Mouse (Mus musculus) forebrain, embryonic 12.5 days (tissue): ENCODE results near the gene Cyb561. TPM values are rescaled to one million over a fixed set of nuclear protein-coding genes. Genes with fewer than 3 reads are reported as not detected.
A peak's percentile ranks its signal among the peaks of the same experiment; 100 is the strongest.

ENCODE experiments used
- ATAC-seq: fragments of 200-750 bp; cut with Nextera tagmentation; 2 replicates; pipeline ENCODE4 v1.8.0; 2017; ENCODE audit warnings: moderate TSS enrichment; ENCODE audit not compliant: low FRiP score
- H3K27ac ChIP-seq: fragments of 300-500 bp; sonication (generic); 2 replicates; pipeline ENCODE4 v1.5.1; 2016; ENCODE audit warnings: mild to moderate bottlenecking
- H3K27me3 ChIP-seq: fragments of 300-500 bp; sonication (generic); 2 replicates; pipeline ENCODE4 v1.6.1; 2016; ENCODE audit warnings: mild to moderate bottlenecking
- H3K36me3 ChIP-seq: fragments of 300-500 bp; sonication (generic); replicated peaks from 2 replicates; pipeline ENCODE4 v1.6.1; 2016; ENCODE audit warnings: mild to moderate bottlenecking
- H3K4me1 ChIP-seq: fragments of 300-500 bp; sonication (generic); 2 replicates; pipeline ENCODE4 v1.6.1; 2016
- H3K4me2 ChIP-seq: fragments of 300-500 bp; sonication (generic); 2 replicates; pipeline ENCODE4 v1.6.1; 2016; ENCODE audit warnings: mild to moderate bottlenecking, moderate library complexity
- H3K4me3 ChIP-seq: fragments of 300-500 bp; sonication (generic); replicated peaks from 2 replicates; pipeline ENCODE4 v1.5.1; 2016; ENCODE audit warnings: mild to moderate bottlenecking
- H3K9ac ChIP-seq: fragments of 300-500 bp; sonication (generic); 2 replicates; pipeline ENCODE4 v1.6.1; 2016; ENCODE audit warnings: mild to moderate bottlenecking
- H3K9me3 ChIP-seq: fragments of 300-500 bp; sonication (generic); 2 replicates; pipeline ENCODE4 v1.6.1; 2016
- WGBS: fragments of 180-500 bp; shearing (Covaris S2); methylation state at CpG from one replicate; pipeline ENCODE4 v1.1.7; 2016; 5-methylcytosine and 5-hydroxymethylcytosine counted together
- polyA plus RNA-seq: library from polyadenylated mRNA; unstranded; fragments of >200 nt; fragmentation: Nextera tagmentation; extraction: Ambion mirVana; gene quantifications from 2 replicates; pipeline ENCODE4 v1.2.1, GENCODE M21; 2016

Cyb561 gene
- polyA plus RNA-seq, 1 experiment from 2014 or later = 13.2 TPM

DNA sequence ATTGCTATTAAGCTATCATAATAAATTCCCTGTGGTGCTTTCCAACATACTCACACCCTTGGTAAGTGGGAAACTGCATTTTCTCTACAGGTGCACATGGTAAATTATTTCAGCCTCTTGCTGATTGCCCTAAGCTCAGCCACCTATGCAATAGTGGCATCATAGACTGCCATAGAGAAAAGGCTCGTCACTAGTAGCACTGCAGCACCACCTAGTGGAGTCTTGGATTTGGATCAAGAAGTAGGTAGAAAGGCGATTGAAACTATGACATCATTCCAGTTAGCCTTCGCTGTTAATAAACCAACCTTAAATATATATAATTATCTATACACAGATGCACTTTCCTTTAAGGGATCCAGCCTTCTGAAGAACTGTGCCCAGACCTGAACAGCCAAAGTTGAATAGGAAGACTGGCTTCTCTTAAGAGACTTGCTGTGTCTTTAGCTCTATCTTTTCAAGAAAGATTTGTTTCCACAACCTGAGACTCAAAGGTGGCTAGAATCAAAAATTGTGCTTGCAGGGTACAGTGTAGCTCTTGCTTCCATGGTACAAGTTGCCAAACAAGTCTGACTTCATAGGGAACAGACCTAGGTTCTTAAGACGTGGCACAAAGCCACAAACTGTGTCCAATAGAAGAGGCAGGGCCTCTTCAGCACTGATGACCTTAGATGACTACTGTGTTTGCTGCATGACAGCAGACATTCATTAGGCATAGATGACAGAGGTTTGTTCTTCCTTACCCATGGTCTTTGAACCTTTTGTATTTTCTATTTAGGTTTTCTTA, 41.4 kb downstream of the Cyb561 start:
- H3K27me3 ChIP-seq = no peaks in the 10 kb centered on the region
- 0 out of 2 replicates have a peak, but pooled peaks have one; percentile 57 for ATAC-seq
- H3K4me3 ChIP-seq = no peak overlapping the region
- no peaks in the 10 kb centered on the region for H3K9me3 ChIP-seq
- no peak overlapping the region for H3K4me2 ChIP-seq
- H3K27ac ChIP-seq = no peak overlapping the region
- H3K36me3 ChIP-seq = no peaks in the 10 kb centered on the region
- 0 out of 2 replicates have a peak overlapping the region, but pooled peaks have one; percentile 12 for H3K9ac ChIP-seq
- WGBS = 38% methylated on average over 4 of the region's 4 CpGs
- no peaks in the 10 kb centered on the region for H3K4me1 ChIP-seq

GRCm38 (mm10) chr11:105911149-105911548, 42.0 kb downstream of the Cyb561 start:
- Histone ChIP-seq H3K27ac (no peak overlapping the region), H3K9me3 (no peaks in the 10 kb centered on the region), H3K4me1 (no peaks in the 10 kb centered on the region), H3K4me2 (no peak overlapping the region), H3K36me3 (no peaks in the 10 kb centered on the region), H3K27me3 (no peaks in the 10 kb centered on the region), H3K4me3 (no peak overlapping the region), H3K9ac (no peak overlapping the region)
- 0 out of 2 replicates have a peak, but pooled peaks have one; percentile 9 for ATAC-seq

DNA sequence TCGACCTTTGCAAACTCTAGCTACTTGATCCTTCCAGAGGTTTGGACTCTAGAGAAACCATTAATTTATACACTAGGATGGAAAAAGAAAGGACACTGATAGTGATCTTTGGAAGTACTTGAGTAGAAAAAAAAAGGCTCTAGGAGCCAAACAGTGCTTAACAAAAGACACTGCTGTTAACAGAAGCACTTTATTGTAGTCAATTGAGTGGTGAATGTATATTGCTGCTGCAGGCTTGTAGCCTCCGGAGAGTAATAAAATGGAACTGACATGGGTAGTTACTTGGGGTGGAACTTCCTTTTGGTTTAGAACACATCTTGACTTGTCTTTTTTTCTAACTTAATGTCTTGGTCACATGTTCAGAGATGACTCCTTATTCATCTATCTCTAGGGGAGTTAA, 43.5 kb downstream of the Cyb561 start:
- no peak for ATAC-seq
- H3K27ac ChIP-seq = no peak overlapping the region
- no peaks in the 10 kb centered on the region for H3K27me3 ChIP-seq
- H3K9ac ChIP-seq = no peak overlapping the region
- no peaks in the 10 kb centered on the region for H3K4me1 ChIP-seq
- H3K4me2 ChIP-seq = no peak overlapping the region
- no peaks in the 10 kb centered on the region for H3K9me3 ChIP-seq
- no peaks in the 10 kb centered on the region for H3K36me3 ChIP-seq
- H3K4me3 ChIP-seq = no peak overlapping the region
- 76% methylated on average over 2 of the region's 2 CpGs for WGBS

- Histone ChIP-seq H3K9ac (no peak overlapping the region), H3K4me3 (no peak overlapping the region), H3K4me1 (no peaks in the 10 kb centered on the region), H3K27me3 (no peaks in the 10 kb centered on the region), H3K4me2 (no peak overlapping the region), H3K36me3 (no peaks in the 10 kb centered on the region), H3K9me3 (no peaks in the 10 kb centered on the region), H3K27ac (no peak overlapping the region)
- ATAC-seq = no peak
- 93% methylated on average over 8 of the region's 8 CpGs for WGBS
Measured at GRCm38 (mm10) chr11:105908926-105909325, 44.2 kb downstream of the Cyb561 start.

- H3K9me3 ChIP-seq = no peaks in the 10 kb centered on the region
- 0 out of 2 replicates have a peak, but pooled peaks cover 2% of the 10 kb centered on the region for H3K36me3 ChIP-seq
- no peak overlapping the region for H3K4me3 ChIP-seq
- ATAC-seq = no peak
- H3K4me2 ChIP-seq = no peak overlapping the region
- H3K27me3 ChIP-seq = no peaks in the 10 kb centered on the region
- 97% methylated on average over 1 of the region's 1 CpGs for WGBS
- no peak overlapping the region for H3K27ac ChIP-seq
- no peaks in the 10 kb centered on the region for H3K4me1 ChIP-seq
- no peak overlapping the region for H3K9ac ChIP-seq
Measured at GRCm38 (mm10) chr11:105907381-105907780, 45.8 kb downstream of the Cyb561 start.

- Histone ChIP-seq H3K4me2 (no peak overlapping the region), H3K4me1 (no peaks in the 10 kb centered on the region), H3K27ac (no peak overlapping the region), H3K4me3 (no peak overlapping the region), H3K27me3 (no peaks in the 10 kb centered on the region), H3K9me3 (no peaks in the 10 kb centered on the region), H3K36me3 (0 out of 2 replicates have a peak, but pooled peaks cover 5% of the 10 kb centered on the region), H3K9ac (no peak overlapping the region)
- WGBS = 72% methylated on average over 4 of the region's 4 CpGs
- ATAC-seq = no peak
Measured at GRCm38 (mm10) chr11:105905529-105906213, 47.5 kb downstream of the Cyb561 start.

- Histone ChIP-seq H3K4me2 (no peak overlapping the region), H3K9ac (no peak overlapping the region), H3K4me3 (no peak overlapping the region), H3K27me3 (no peaks in the 10 kb centered on the region), H3K36me3 (peaks cover 8% of the 10 kb centered on the region; the same call in 1 of the 2 replicates), H3K9me3 (no peaks in the 10 kb centered on the region), H3K27ac (no peak overlapping the region), H3K4me1 (no peaks in the 10 kb centered on the region)
- no peak for ATAC-seq
- 81% methylated on average over 1 of the region's 1 CpGs for WGBS
Measured at GRCm38 (mm10) chr11:105902956-105903355, 50.2 kb downstream of the Cyb561 start.

GRCm38 (mm10) chr11:105901501-105901900, 51.6 kb downstream of the Cyb561 start:
- ATAC-seq = no peak
- peaks cover 8% of the 10 kb centered on the region; the same call in 1 of the 2 replicates for H3K36me3 ChIP-seq
- no peak overlapping the region for H3K27ac ChIP-seq
- WGBS = 80% methylated on average over 2 of the region's 2 CpGs
- no peak overlapping the region for H3K9ac ChIP-seq
- H3K4me3 ChIP-seq = no peak overlapping the region
- H3K27me3 ChIP-seq = no peaks in the 10 kb centered on the region
- H3K4me1 ChIP-seq = no peaks in the 10 kb centered on the region
- H3K9me3 ChIP-seq = no peaks in the 10 kb centered on the region
- no peak overlapping the region for H3K4me2 ChIP-seq

- no peak overlapping the region for H3K9ac ChIP-seq
- no peak overlapping the region for H3K4me3 ChIP-seq
- no peak overlapping the region for H3K27ac ChIP-seq
- H3K36me3 ChIP-seq = peaks cover 8% of the 10 kb centered on the region; the same call in 1 of the 2 replicates
- WGBS = 50% methylated on average over 1 of the region's 1 CpGs
- H3K4me2 ChIP-seq = no peak overlapping the region
- H3K4me1 ChIP-seq = no peaks in the 10 kb centered on the region
- H3K27me3 ChIP-seq = no peaks in the 10 kb centered on the region
- ATAC-seq = no peak
- no peaks in the 10 kb centered on the region for H3K9me3 ChIP-seq
Measured at GRCm38 (mm10) chr11:105899151-105899550, 54.0 kb downstream of the Cyb561 start.

GRCm38 (mm10) chr11:105887281-105887680, 65.9 kb downstream of the Cyb561 start:
- Histone ChIP-seq H3K4me2 (no peak overlapping the region), H3K27ac (no peak overlapping the region), H3K4me1 (no peaks in the 10 kb centered on the region), H3K4me3 (no peak overlapping the region), H3K36me3 (no peaks in the 10 kb centered on the region), H3K9me3 (no peaks in the 10 kb centered on the region), H3K9ac (no peak overlapping the region), H3K27me3 (no peaks in the 10 kb centered on the region)
- ATAC-seq = no peak
- 74% methylated on average over 1 of the region's 1 CpGs for WGBS

DNA sequence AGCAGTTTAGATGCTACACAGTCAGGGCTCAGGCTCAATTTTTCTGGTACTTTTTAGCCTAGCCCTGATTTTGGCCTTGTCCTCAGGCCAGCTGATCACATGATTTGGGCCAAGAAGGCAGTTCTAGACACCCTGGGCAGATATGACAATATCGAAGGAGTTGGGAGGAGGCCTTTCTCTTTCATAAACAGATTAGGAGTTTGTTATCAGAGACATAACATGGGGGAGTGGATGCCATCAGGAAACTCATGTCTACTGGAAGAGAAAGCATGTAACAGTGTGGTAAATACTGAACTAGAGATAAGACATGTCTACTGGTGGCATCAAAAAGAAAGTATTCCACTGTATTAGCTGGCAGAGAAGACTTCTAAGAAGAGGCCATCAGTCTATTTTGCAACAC, 67.6 kb downstream of the Cyb561 start:
- no peaks in the 10 kb centered on the region for H3K9me3 ChIP-seq

More for the DNA sequence above, 67.6 kb downstream of the Cyb561 start:
- no peaks in the 10 kb centered on the region for H3K27me3 ChIP-seq
- H3K9ac ChIP-seq = no peak overlapping the region
- H3K4me2 ChIP-seq = no peak overlapping the region
- no peak overlapping the region for H3K27ac ChIP-seq
- no peaks in the 10 kb centered on the region for H3K4me1 ChIP-seq
- no peaks in the 10 kb centered on the region for H3K36me3 ChIP-seq
- ATAC-seq = no peak
- WGBS = 92% methylated on average over 1 of the region's 1 CpGs
- H3K4me3 ChIP-seq = no peak overlapping the region
